Mouse (Mus musculus): ENCODE data around the gene Emg1. TPM values are rescaled to one million over a fixed set of nuclear protein-coding genes. Genes with fewer than 3 reads are reported as not detected.

Gene Emg1
- 91.4 and 94.1 TPM in 2 replicates for polyA plus RNA-seq (2014; fragmentation: Nextera tagmentation; extraction: Ambion mirVana)

DNA sequence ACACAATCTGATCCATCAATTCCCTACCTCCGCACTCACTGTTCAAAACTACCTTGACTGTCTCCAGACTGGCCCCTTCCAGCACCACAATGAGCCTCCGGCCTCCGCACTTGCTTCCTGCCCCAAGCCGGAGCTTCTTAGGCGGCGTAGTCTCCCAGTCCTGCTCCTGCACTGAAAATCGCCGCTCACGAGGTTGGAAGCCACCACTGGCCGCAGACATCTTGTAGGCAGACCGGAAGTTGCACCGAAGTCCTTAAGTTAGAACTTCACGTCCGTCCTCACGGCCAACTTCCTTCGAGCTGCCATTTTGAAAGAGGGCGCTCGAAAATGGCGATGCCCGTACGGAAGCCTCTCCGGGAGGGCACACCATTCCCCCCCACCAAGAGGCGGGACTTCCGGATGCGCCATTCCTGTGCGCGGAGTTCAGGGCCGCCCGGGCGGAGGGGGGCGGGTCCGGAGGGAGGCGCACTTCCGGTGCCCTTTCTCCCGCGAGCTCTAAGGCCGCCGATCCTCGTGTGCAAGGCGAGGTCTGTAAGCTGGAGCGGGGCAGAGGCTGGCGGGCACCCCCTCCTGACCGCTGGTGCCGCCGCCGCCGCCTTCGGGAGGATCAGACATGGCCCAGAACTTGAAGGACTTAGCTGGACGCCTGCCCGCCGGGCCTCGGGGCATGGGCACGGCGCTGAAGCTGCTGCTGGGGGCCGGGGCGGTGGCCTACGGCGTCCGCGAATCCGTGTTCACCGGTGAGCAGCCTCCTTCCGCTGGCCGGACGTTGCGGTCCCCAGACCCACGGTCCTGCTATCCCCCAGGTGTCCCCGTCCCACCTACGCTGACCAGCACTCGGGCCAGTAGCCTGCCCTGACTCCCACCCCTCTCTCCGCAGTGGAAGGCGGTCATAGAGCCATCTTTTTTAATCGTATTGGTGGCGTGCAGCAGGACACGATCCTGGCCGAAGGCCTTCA, at the start of gene Emg1, which contains the start of gene Phb2:
Gene Emg1, minus strand, starts transcription at position 355 of the 959 bp plus-strand sequence.
Gene Phb2, plus strand, starts transcription at position 513 of the 959 bp plus-strand sequence.
- H3K9ac ChIP-seq = peak within 1 kb of the TSS; percentile 93
- peaks cover 23% of the 10 kb centered on the region for H3K4me1 ChIP-seq (replicated peaks; ENCODE audit: control insufficient read depth, insufficient read depth, low read length)
- ATAC-seq (ENCODE audit: low FRiP score) (peak; percentile 97), DNase-seq (ENCODE audit: low spot score) (peak; percentile 98)
- H3K4me2 ChIP-seq (replicated peaks) = peak within 1 kb of the TSS; percentile 92
- H3K9me3 ChIP-seq (ENCODE audit: control insufficient read depth, low read length) = no peaks in the 10 kb centered on the region
- under 1% methylated on average over 75 of the region's 76 CpGs for WGBS
- H3K36me3 ChIP-seq (replicated peaks; ENCODE audit: control insufficient read depth, insufficient read depth) = peaks cover 46% of the 10 kb centered on the region
- H3K27ac ChIP-seq = peak within 1 kb of the TSS; percentile 81
- peak within 1 kb of the TSS; percentile 90 for H3K4me3 ChIP-seq (replicated peaks; ENCODE audit: low read length)
- H3K27me3 ChIP-seq (ENCODE audit: control insufficient read depth, insufficient read depth, low read length) = no peaks in the 10 kb centered on the region

- Histone ChIP-seq H3K9me3 (ENCODE audit: control insufficient read depth, low read length) (no peaks in the 10 kb centered on the region), H3K4me3 (replicated peaks; ENCODE audit: low read length) (no peak overlapping the region), H3K36me3 (replicated peaks; ENCODE audit: control insufficient read depth, insufficient read depth) (no peaks in the 10 kb centered on the region), H3K9ac (no peak overlapping the region), H3K27ac (peak overlapping the region; percentile 97; the same call in 1 of the 2 replicates), H3K4me2 (replicated peaks) (peak overlapping the region; percentile 61; the same call in 1 of the 2 replicates), H3K27me3 (ENCODE audit: control insufficient read depth, insufficient read depth, low read length) (no peaks in the 10 kb centered on the region), H3K4me1 (replicated peaks; ENCODE audit: control insufficient read depth, insufficient read depth, low read length) (peaks cover 34% of the 10 kb centered on the region)
- ATAC-seq (ENCODE audit: low FRiP score) (no peak), DNase-seq (ENCODE audit: low spot score) (peak; percentile 70)
- WGBS = 1% methylated on average over 5 of the region's 5 CpGs
These were observed 47.3 kb upstream of the Emg1 start for GRCm38 (mm10) chr6:124759259-124759658.

- H3K9ac ChIP-seq = no peak overlapping the region
- peak overlapping the region; percentile 97 for H3K27ac ChIP-seq
- H3K4me3 ChIP-seq (replicated peaks; ENCODE audit: low read length) = no peak overlapping the region
- ATAC-seq (ENCODE audit: low FRiP score) = no peak
- no peak for DNase-seq (ENCODE audit: low spot score)
- whole genome bisulfite sequencing = 50% methylated on average over 2 of the region's 2 CpGs
- peak overlapping the region; percentile 61 for H3K4me2 ChIP-seq (replicated peaks)
- peaks cover 39% of the 10 kb centered on the region for H3K4me1 ChIP-seq (replicated peaks; ENCODE audit: control insufficient read depth, insufficient read depth, low read length)
- no peaks in the 10 kb centered on the region for H3K9me3 ChIP-seq (ENCODE audit: control insufficient read depth, low read length)
- H3K27me3 ChIP-seq (ENCODE audit: control insufficient read depth, insufficient read depth, low read length) = no peaks in the 10 kb centered on the region
- H3K36me3 ChIP-seq (replicated peaks; ENCODE audit: control insufficient read depth, insufficient read depth) = no peaks in the 10 kb centered on the region
These were observed 46.9 kb upstream of the Emg1 start for GRCm38 (mm10) chr6:124758849-124759232.

- peak; percentile 38 for ATAC-seq (ENCODE audit: low FRiP score)
- WGBS = 18% methylated on average over 5 of the region's 5 CpGs
These were observed 46.2 kb upstream of the Emg1 start for GRCm38 (mm10) chr6:124757909-124758848.

GRCm38 (mm10) chr6:124757351-124757880, 45.4 kb upstream of the Emg1 start:
- peaks cover 44% of the 10 kb centered on the region for H3K4me1 ChIP-seq (replicated peaks; ENCODE audit: control insufficient read depth, insufficient read depth, low read length)
- WGBS = 4% methylated on average over 5 of the region's 5 CpGs
- no peak for DNase-seq (ENCODE audit: low spot score)

More at GRCm38 (mm10) chr6:124757909-124758848, 46.2 kb upstream of the Emg1 start:
- H3K9ac ChIP-seq = peak overlapping the region; percentile 94
- no peaks in the 10 kb centered on the region for H3K36me3 ChIP-seq (replicated peaks; ENCODE audit: control insufficient read depth, insufficient read depth)
- peaks cover 44% of the 10 kb centered on the region for H3K4me1 ChIP-seq (replicated peaks; ENCODE audit: control insufficient read depth, insufficient read depth, low read length)
- no peaks in the 10 kb centered on the region for H3K27me3 ChIP-seq (ENCODE audit: control insufficient read depth, insufficient read depth, low read length)
- peak overlapping the region; percentile 97 for H3K27ac ChIP-seq
- peak overlapping the region; percentile 61 for H3K4me2 ChIP-seq (replicated peaks)
- H3K4me3 ChIP-seq (replicated peaks; ENCODE audit: low read length) = peak overlapping the region; percentile 78
- no peaks in the 10 kb centered on the region for H3K9me3 ChIP-seq (ENCODE audit: control insufficient read depth, low read length)
- no peak for DNase-seq (ENCODE audit: low spot score)

GRCm38 (mm10) chr6:124756652-124757350, 44.8 kb upstream of the Emg1 start:
- Histone ChIP-seq H3K27ac (peak overlapping the region; percentile 97), H3K4me1 (replicated peaks; ENCODE audit: control insufficient read depth, insufficient read depth, low read length) (peaks cover 44% of the 10 kb centered on the region), H3K9ac (peak overlapping the region; percentile 94), H3K27me3 (ENCODE audit: control insufficient read depth, insufficient read depth, low read length) (no peaks in the 10 kb centered on the region), H3K36me3 (replicated peaks; ENCODE audit: control insufficient read depth, insufficient read depth) (peaks cover 4% of the 10 kb centered on the region; the same call in 1 of the 2 replicates), H3K4me2 (replicated peaks) (peak overlapping the region; percentile 61), H3K4me3 (replicated peaks; ENCODE audit: low read length) (peak overlapping the region; percentile 78), H3K9me3 (ENCODE audit: control insufficient read depth, low read length) (no peaks in the 10 kb centered on the region)
- ATAC-seq (ENCODE audit: low FRiP score) = peak; percentile 82
- peak; percentile 76 for DNase-seq (ENCODE audit: low spot score)
- 1% methylated on average over 48 of the region's 54 CpGs for WGBS

More at GRCm38 (mm10) chr6:124757351-124757880, 45.4 kb upstream of the Emg1 start:
- Histone ChIP-seq H3K9me3 (ENCODE audit: control insufficient read depth, low read length) (no peaks in the 10 kb centered on the region), H3K9ac (peak overlapping the region; percentile 94), H3K27me3 (ENCODE audit: control insufficient read depth, insufficient read depth, low read length) (no peaks in the 10 kb centered on the region), H3K27ac (peak overlapping the region; percentile 97), H3K4me2 (replicated peaks) (peak overlapping the region; percentile 61), H3K4me3 (replicated peaks; ENCODE audit: low read length) (peak overlapping the region; percentile 78), H3K36me3 (replicated peaks; ENCODE audit: control insufficient read depth, insufficient read depth) (peaks cover 3% of the 10 kb centered on the region; the same call in 1 of the 2 replicates)
- ATAC-seq (ENCODE audit: low FRiP score) = no peak

DNA sequence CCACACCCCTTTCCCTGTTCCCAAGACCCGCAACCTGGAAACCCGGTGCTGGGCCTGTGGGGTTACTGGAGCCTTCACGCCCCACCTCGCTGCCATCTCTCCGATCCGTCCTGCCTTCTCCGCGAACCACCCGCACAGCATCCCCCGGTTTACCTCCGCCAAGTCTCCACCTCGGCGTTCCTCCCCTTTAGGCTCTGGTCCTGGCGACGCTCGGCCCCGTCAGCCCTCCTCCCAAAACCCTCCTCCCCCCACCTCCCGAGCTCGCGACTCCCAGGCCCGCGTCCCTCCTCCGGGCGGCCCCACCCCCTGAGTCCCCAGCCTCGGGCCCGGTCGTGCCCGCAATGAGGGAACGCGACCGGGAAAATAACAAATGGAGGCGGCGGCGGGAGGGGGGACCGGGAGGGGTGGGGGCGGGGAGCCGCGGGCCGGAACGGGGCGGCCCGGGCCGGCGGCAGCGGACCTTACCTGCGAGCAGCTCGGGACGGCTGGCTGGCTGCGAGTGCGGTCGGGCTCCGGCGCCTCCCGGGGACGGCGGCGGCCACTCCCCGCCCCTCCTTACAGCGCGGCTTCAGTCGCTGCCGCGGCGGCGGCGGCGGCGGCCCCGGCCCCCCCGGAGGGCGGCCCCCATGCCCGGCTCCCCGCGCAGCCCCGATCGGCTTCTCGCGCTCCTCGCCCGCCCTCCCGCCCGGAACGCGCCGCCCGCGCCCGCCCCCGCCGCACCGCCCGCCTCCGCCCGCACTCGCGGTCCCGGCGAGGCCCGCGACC, 44.0 kb upstream of the Emg1 start, which contains the start of the genes Gm45234 and Atn1:
Gene Gm45234, minus strand, starts transcription at position 191 of the 765 bp plus-strand sequence.
Gene Atn1, minus strand, starts transcription at position 694 of the 765 bp plus-strand sequence.
- H3K36me3 ChIP-seq (replicated peaks; ENCODE audit: control insufficient read depth, insufficient read depth) = peaks cover 10% of the 10 kb centered on the region
- under 1% methylated on average over 35 of the region's 100 CpGs for WGBS
- no peaks in the 10 kb centered on the region for H3K9me3 ChIP-seq (ENCODE audit: control insufficient read depth, low read length)
- peak within 1 kb of the TSS; percentile 78 for H3K4me2 ChIP-seq (replicated peaks)
- ATAC-seq (ENCODE audit: low FRiP score) (peak; percentile 49), DNase-seq (ENCODE audit: low spot score) (peak; percentile 56)
- no peaks in the 10 kb centered on the region for H3K27me3 ChIP-seq (ENCODE audit: control insufficient read depth, insufficient read depth, low read length)
- peaks cover 44% of the 10 kb centered on the region for H3K4me1 ChIP-seq (replicated peaks; ENCODE audit: control insufficient read depth, insufficient read depth, low read length)
- peak within 1 kb of the TSS; percentile 78 for H3K4me3 ChIP-seq (replicated peaks; ENCODE audit: low read length)
- H3K9ac ChIP-seq = peak within 1 kb of the TSS; percentile 94
- H3K27ac ChIP-seq = peak within 1 kb of the TSS; percentile 97

All from hindbrain, embryonic 14.5 days (tissue).